Mouse (Mus musculus) erythroblast, adult 5-6 weeks (primary cell): ENCODE measurements around the gene Spred1. TPM values are rescaled to one million over a fixed set of nuclear protein-coding genes. Genes with fewer than 3 reads are reported as not detected.

Source experiments
- ATAC-seq: replicated peaks from 2 replicates; pipeline ENCODE4 v1.8.0; 2016; ENCODE audit warnings: moderate number of reproducible peaks, mild to moderate bottlenecking, moderate TSS enrichment, inconsistent platforms; ENCODE audit not compliant: poor library complexity, low FRiP score, severe bottlenecking
- total RNA-seq, 2 experiments: library from RNA; stranded (forward) in 1 of 2; stranded (reverse) in 1 of 2; fragments of 150-400 nt in 1 of 2; fragments of 200-764, 138-1000 nt in 1 of 2; gene quantifications; 2 replicates each; pipeline versions ENCODE4 v1.2.3 to v1.2.4; 2015 to 2017; ENCODE audit warnings: low replicate concordance in 2 of 2

Gene Spred1
- total RNA-seq (2015; ENCODE audit: low replicate concordance), result 3.1 and 4.2 TPM in 2 replicates
- total RNA-seq (2017; ENCODE audit: low replicate concordance), result 3.2 and 6.8 TPM in 2 replicates

GRCm38 (mm10) chr2:117121212-117121983 is at the start of gene Spred1:
Gene Spred1, plus strand, starts transcription at chr2:117121374.
- ATAC-seq, result no peak

GRCm38 (mm10) chr2:117071596-117071995 is 49.6 kb upstream of the Spred1 start:
- no peak for ATAC-seq

- no peak for ATAC-seq
These were observed 42.5 kb upstream of the Spred1 start for GRCm38 (mm10) chr2:117078711-117079110.

GRCm38 (mm10) chr2:117079621-117080020 is 41.6 kb upstream of the Spred1 start:
- no peak for ATAC-seq

GRCm38 (mm10) chr2:117086002-117086765 is 35.0 kb upstream of the Spred1 start:
- no peak for ATAC-seq

GRCm38 (mm10) chr2:117086766-117087457 is 34.3 kb upstream of the Spred1 start:
- no peak for ATAC-seq

GRCm38 (mm10) chr2:117087458-117087820 is 33.7 kb upstream of the Spred1 start:
- ATAC-seq, result no peak

- ATAC-seq, result no peak
These were observed 31.7 kb upstream of the Spred1 start for GRCm38 (mm10) chr2:117089482-117089881.

GRCm38 (mm10) chr2:117090061-117090460 is 31.1 kb upstream of the Spred1 start:
- ATAC-seq, result no peak

GRCm38 (mm10) chr2:117092946-117093401 is 28.2 kb upstream of the Spred1 start:
- no peak for ATAC-seq

GRCm38 (mm10) chr2:117095491-117095890 is 25.7 kb upstream of the Spred1 start:
- no peak for ATAC-seq

- no peak for ATAC-seq
These were observed 23.9 kb upstream of the Spred1 start for GRCm38 (mm10) chr2:117097305-117097704.

- ATAC-seq, result no peak
These were observed 21.9 kb upstream of the Spred1 start for GRCm38 (mm10) chr2:117099316-117099715.

- ATAC-seq, result no peak
These were observed 17.7 kb upstream of the Spred1 start for GRCm38 (mm10) chr2:117103461-117103860.

- no peak for ATAC-seq
These were observed 15.8 kb upstream of the Spred1 start for GRCm38 (mm10) chr2:117105407-117105806.

GRCm38 (mm10) chr2:117108059-117108458 is 13.1 kb upstream of the Spred1 start:
- ATAC-seq, result no peak

GRCm38 (mm10) chr2:117109296-117109695 is 11.9 kb upstream of the Spred1 start:
- no peak for ATAC-seq

- ATAC-seq, result no peak
These were observed 10.8 kb upstream of the Spred1 start for GRCm38 (mm10) chr2:117110355-117110866.

- ATAC-seq, result no peak
These were observed 7.9 kb upstream of the Spred1 start for GRCm38 (mm10) chr2:117113262-117113661.

GRCm38 (mm10) chr2:117113762-117114161 is 7.4 kb upstream of the Spred1 start:
- no peak for ATAC-seq
